Mouse (Mus musculus) embryonic fibroblast, embryonic 13.5 days (primary cell): Measurements from ENCODE around the gene Wdr59.

Experiments
- CTCF ChIP-seq: IDR thresholded peaks from 2 replicates; pipeline ENCODE4 v1.5.1; 2011; ENCODE audit warnings: mild to moderate bottlenecking, control low read depth, low read length, moderate library complexity, borderline replicate concordance; ENCODE audit not compliant: insufficient read depth
- POLR2A ChIP-seq: IDR thresholded peaks from 2 replicates; pipeline ENCODE4 v1.6.1; 2011; ENCODE audit warnings: low read depth, mild to moderate bottlenecking, control low read depth, low read length, moderate library complexity

DNA sequence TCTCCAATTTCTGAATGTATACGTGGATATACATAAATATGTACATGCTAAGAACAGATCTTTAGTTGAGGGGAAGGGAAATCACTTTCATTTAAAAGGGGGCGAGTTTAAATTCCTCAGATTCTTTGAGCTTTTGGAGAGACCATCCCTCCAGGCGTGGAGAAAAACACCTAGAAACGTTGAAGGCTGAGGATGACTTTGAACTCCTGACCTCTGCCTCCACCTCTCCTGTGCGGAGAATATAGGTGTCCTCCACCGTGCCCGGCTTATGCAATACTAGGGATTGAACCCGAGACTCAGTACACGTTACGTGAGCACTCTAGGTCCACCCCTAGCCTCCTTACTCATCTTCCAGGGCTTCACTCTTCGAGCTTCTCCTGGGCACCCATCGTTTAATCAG lies 9.3 kb upstream of the Wdr59 start:
- TF ChIP-seq POLR2A (no peak), CTCF (no peak)
